Mouse (Mus musculus): ENCODE data around the gene Ildr1.

The Ildr1 gene

GRCm38 (mm10) chr16:36707702-36708423, 14.1 kb downstream of the Ildr1 start:
- DNase-seq (ENCODE audit: low spot score), result no peak

GRCm38 (mm10) chr16:36708751-36709150, 15.0 kb downstream of the Ildr1 start:
- no peak for DNase-seq (ENCODE audit: low spot score)

GRCm38 (mm10) chr16:36709405-36709804, 15.6 kb downstream of the Ildr1 start:
- no peak for DNase-seq (ENCODE audit: low spot score)

GRCm38 (mm10) chr16:36710794-36711193, 17.0 kb downstream of the Ildr1 start:
- no peak for DNase-seq (ENCODE audit: low spot score)

DNA sequence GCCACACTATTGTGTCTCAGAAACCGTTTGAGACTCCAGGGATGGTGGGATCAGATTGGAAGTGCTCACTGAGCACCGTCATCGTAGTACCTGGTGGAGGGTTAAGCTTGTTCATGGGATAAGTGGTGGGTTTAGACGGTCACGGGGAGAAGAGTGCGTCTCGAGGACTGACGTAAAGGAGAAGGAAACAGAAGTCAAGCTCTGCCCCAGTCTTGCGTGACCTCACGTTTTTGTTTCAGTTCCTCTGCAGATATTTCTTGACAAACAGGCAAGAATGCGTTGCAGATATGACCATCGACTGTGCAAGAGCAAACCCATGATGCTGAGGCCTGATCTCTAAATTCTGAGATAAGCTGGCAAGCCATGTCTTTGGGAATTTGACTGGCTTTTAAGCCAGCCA, 18.0 kb downstream of the Ildr1 start:
- DNase-seq (ENCODE audit: low spot score), result no peak

DNA sequence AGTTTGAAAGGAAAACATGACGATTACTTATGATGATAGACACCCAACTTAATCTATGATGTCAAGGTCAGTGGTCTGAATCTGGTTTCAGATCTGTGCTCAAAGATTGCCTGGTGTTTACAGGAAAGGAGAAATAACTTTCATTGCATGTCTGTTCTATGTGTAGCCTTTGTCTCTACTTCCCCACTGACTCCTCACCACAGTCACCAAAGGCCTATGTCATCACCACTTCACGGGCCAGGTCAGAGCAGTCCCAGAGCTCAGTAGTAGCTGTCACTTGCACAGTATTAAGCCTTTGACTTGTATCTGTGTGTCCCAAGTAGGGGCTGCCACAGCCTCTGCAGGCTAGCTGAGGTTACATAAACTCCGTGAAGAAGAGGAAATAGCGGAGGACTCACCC, 23.7 kb downstream of the Ildr1 start:
- DNase-seq (ENCODE audit: low spot score), result no peak

DNA sequence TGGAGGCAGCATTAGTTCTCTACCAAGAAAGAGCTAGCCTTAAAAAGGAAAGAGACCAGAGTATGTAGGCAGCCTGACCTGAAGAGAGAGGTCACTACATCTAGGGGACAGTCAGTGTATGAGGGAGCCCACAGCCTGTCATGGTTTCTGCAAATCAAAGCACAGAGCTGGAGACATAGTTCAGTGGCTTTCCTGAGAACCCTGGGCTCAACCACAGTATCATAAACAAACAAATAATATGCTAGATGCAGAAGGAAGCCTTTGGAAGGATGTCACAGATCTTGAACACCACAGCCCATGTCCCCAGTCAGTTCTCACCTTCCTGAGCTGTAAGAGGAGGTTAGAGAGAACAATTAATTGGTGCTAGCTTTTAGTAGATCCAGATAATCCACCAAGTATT, 24.9 kb downstream of the Ildr1 start:
- no peak for DNase-seq (ENCODE audit: low spot score)

- no peak for DNase-seq (ENCODE audit: low spot score)
These were observed 26.6 kb downstream of the Ildr1 start for GRCm38 (mm10) chr16:36720194-36721055.

- no peak for DNase-seq (ENCODE audit: low spot score)
These were observed 29.0 kb downstream of the Ildr1 start for GRCm38 (mm10) chr16:36722739-36723138.

- no peak for DNase-seq (ENCODE audit: low spot score)
These were observed 30.2 kb downstream of the Ildr1 start for GRCm38 (mm10) chr16:36723880-36724443.

DNA sequence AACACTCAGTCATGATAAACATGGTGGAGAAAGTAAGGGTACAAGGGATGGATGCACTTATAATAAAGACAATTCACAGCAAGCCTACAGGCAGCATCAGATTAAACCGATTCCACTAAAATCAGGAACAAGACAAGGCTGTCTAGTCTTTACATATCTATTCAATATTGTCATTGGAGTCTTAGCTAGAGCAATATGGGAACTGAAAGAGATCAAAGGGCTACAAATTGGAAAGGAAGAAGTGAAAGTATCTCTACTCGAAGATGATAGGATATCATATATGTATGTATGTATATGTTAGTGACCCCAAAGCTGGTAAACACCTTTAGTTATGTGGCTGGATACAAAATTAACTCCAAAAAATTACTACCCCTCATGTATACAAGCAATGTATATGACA, 35.2 kb downstream of the Ildr1 start:
- no peak for DNase-seq (ENCODE audit: low spot score)

GRCm38 (mm10) chr16:36732572-36732971, 38.8 kb downstream of the Ildr1 start:
- no peak for DNase-seq (ENCODE audit: low spot score)

DNA sequence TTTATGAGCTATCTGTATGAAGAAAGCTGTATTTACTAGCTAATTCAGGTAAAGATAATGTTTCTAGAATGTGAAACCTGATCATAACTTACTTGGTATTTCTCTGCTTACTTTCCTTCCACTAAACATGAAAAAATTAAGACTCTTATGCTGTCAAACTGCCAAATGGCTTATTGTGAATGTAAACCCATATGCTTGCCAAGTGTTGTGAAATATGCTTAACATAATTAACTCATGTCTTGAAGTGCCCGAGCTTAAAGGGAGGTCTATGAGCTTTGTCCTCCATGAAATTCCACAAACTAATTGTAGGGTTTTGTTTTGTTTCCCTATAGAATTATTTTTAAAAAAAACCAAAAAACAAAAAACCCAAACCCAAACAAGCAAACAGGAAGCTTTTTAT, 40.0 kb downstream of the Ildr1 start:
- no peak for DNase-seq (ENCODE audit: low spot score)

DNA sequence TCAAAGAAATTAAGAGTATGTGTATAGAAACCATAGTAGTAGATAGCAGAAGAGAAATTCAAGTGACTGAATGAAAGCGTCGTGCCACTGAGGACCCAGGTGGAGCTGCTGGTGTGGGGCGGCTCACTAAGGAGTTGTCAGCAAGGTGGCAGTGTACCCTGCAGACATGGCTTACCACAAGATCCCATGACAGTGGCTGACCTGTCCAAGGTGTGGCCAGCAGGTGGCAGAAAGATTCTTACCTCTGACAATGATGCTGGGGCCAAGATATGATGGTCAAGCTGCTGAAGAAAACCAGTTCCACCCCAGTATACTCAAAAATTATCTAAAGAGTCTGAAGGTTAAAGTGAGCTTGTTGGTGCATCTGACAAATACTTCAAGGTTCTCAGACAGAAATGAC, 41.6 kb downstream of the Ildr1 start:
- no peak for DNase-seq (ENCODE audit: low spot score)

DNA sequence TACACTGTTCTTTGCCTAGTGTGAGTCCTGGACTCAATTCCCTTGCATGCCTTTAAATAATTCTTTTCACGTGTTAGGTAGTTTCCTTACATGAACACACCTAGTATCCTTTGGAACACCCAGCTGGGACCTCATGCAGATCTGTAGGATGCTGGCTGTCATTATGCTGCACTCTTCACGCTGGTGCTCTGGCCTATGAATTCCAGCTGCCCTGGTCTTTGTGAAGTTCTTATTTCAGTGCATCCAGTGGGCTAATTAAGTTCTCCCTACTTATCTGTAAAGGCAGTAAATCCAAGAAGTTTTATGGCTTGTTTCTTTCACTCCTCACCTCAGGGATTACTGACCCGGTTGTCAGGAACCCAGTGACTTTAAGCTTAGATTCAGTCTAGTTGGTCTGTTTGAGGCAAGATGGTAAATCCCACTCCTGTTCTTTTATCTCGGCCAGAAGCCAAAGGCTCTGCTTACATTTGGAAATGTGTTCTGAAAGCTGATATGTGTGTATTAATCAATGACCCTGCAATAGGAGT, 45.7 kb downstream of the Ildr1 start:
- DNase-seq (ENCODE audit: low spot score), result no peak

GRCm38 (mm10) chr16:36743580-36743979, 49.8 kb downstream of the Ildr1 start:
- DNase-seq (ENCODE audit: low spot score), result no peak

GRCm38 (mm10) chr16:36747068-36747467, 53.3 kb downstream of the Ildr1 start:
- no peak for DNase-seq (ENCODE audit: low spot score)

DNA sequence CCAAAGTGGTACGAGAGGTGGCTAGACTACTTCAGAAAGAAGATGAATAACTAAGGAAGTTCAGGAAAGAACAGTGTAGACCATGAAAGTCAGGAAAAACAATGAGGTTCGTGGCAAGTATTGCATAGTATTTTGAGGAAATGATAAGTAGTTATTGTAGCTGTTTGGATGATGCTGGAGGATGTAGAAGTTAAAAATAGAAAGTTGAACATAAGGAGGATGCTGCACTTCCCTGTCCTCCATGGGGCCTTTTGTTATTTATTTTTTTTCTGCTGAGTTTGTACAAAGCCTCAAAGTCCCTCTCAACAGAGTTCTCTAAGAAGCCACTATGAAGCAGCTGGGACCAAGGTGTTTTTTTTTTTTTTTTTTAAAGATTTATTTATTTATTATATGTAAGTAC, 54.0 kb downstream of the Ildr1 start:
- no peak for DNase-seq (ENCODE audit: low spot score)

- no peak for DNase-seq (ENCODE audit: low spot score)
These were observed 58.2 kb downstream of the Ildr1 start for GRCm38 (mm10) chr16:36751979-36752378.

- no peak for DNase-seq (ENCODE audit: low spot score)
These were observed 76.5 kb downstream of the Ildr1 start for GRCm38 (mm10) chr16:36770191-36770771.

DNA sequence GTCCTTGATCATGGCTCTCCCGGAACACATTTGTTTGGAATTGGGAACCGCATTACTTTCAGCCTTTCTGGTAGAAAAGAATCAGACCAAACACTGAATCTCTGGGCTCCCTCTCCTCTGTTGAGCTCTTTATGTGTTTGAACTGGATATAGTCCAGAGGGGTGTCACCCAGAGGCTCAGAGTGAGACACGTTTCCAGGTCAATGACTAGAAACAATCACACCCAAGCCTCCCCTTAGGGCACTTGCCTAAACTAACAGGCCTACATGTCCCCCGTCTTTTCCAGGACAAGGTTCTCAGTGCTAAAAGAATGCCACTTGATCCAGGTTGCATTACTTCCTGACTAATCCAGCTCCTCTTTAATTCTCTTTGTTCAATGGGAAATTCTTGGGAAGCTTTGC, 77.1 kb downstream of the Ildr1 start:
- DNase-seq (ENCODE audit: low spot score), result no peak

DNA sequence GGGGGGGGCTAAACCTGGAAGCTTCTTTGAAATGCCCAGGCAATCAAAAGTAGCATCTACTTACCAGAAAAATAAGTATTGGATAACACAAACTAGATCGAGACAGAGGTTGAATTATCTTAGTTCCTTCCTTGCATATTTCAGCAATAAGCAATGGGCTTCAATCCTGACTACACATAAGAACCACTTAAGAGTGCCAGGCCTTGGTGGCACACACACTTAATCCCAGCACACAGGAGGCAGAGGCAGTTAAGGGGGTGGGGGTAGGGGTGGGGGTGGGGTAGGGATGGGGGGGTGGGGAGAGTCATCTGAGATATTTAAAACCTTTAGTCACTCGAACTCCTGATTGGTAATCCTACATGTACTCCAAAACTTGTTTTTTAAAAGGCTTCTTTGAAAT, 77.5 kb downstream of the Ildr1 start:
- DNase-seq (ENCODE audit: low spot score), result no peak

- no peak for DNase-seq (ENCODE audit: low spot score)
These were observed 77.9 kb downstream of the Ildr1 start for GRCm38 (mm10) chr16:36771703-36772102.

Data from ovary, postnatal 10 days (tissue).